Mouse (Mus musculus): ENCODE measurements at regions not wholly inside any gene's neighbourhood (a gene's known extent, or its start where the extent isn't known, plus 50 kb on each side); places are given as distances from the start of the nearest gene placed in this dataset.
A peak's percentile ranks its signal among the peaks of the same experiment; 100 is the strongest.

DNA sequence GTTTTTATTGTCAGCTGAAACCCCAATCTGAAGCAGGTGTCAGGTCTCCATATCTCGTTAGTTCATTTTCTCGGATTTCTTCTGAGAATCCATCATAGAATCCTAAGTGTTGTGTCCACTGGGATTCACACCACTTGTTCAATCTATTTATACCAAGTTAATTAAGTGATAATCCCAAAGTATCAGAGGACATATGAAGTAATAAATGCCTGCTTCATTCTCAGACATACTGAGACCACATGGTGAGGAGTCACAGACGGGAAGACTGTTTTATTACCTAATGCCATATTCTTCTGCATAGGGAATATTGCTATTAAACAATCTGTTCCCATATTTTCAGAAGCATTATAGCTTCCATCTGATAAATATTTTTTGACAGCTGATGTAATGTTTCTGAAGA, 863.5 kb downstream of the Pdha2 start:
- WGBS: 74% methylated on average over 3 of the region's 3 CpGs
- no peak for ATAC-seq (replicated peaks; ENCODE audit: extremely low read depth, insufficient read depth, low FRiP score)
- H3K36me3 ChIP-seq (ENCODE audit: control insufficient read depth, insufficient read depth): no peaks in the 10 kb centered on the region
- H3K4me3 ChIP-seq (ENCODE audit: low read length): no peak overlapping the region
- no peaks in the 10 kb centered on the region for H3K9me3 ChIP-seq (replicated peaks; ENCODE audit: control insufficient read depth, low read length)
- H3K4me2 ChIP-seq (ENCODE audit: low read depth, low read length): no peak overlapping the region
- H3K9ac ChIP-seq (ENCODE audit: low read length): no peak overlapping the region
- no peaks in the 10 kb centered on the region for H3K27me3 ChIP-seq (ENCODE audit: control insufficient read depth, insufficient read depth, low read length)
- no peak overlapping the region for H3K27ac ChIP-seq (ENCODE audit: low read length)
- no peaks in the 10 kb centered on the region for H3K4me1 ChIP-seq (ENCODE audit: control insufficient read depth, insufficient read depth, low read length)

DNA sequence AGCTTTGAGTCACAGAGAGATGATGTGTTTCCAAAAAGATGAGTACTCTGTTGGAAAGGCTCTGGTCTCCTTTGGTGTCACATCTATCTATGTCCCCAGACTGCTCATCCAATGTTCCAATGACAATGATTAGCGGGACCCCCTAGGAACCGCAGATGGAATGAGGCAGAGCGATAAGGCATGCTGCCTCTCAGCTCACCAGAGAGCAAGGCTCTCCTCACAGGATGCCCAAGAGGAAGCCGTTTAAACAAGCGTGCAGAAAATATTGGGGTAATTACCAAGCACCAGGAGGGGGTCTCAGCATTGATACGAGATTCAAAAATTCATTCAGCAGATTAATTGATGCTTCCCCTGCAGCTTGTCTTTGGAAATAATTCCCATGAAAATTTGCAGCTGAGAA, 871.5 kb downstream of the Pdha2 start:
- Histone ChIP-seq H3K9me3 (replicated peaks; ENCODE audit: control insufficient read depth, low read length) (no peaks in the 10 kb centered on the region), H3K4me2 (ENCODE audit: low read depth, low read length) (no peak overlapping the region), H3K4me3 (ENCODE audit: low read length) (no peak overlapping the region), H3K27ac (ENCODE audit: low read length) (no peak overlapping the region), H3K36me3 (ENCODE audit: control insufficient read depth, insufficient read depth) (no peaks in the 10 kb centered on the region), H3K27me3 (ENCODE audit: control insufficient read depth, insufficient read depth, low read length) (no peaks in the 10 kb centered on the region), H3K4me1 (ENCODE audit: control insufficient read depth, insufficient read depth, low read length) (no peaks in the 10 kb centered on the region), H3K9ac (ENCODE audit: low read length) (no peak overlapping the region)
- 79% methylated on average over 6 of the region's 6 CpGs for WGBS
- ATAC-seq (replicated peaks; ENCODE audit: extremely low read depth, insufficient read depth, low FRiP score): no peak

DNA sequence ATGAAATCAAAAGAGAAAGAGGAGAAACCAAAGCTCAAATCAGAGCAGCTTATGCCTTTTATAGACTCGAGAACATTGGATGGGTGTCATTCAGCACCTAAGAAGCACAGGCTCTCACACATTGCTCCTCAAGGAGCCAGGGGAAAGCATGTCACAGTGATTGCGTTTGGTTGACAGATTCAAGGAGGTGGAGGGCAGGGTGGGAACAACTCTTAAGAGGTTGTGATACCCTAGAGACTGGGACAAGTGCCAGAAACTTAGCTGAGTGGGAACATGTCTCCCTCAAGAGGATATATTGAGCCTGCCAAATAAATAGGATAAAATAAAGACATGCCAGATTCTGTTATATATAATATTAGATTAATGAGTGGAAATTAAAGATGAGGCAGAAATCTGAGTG, 898.4 kb downstream of the Pdha2 start:
- no peak overlapping the region for H3K9ac ChIP-seq (ENCODE audit: low read length)
- H3K36me3 ChIP-seq (ENCODE audit: control insufficient read depth, insufficient read depth): no peaks in the 10 kb centered on the region
- no peak overlapping the region for H3K4me3 ChIP-seq (ENCODE audit: low read length)
- H3K4me1 ChIP-seq (ENCODE audit: control insufficient read depth, insufficient read depth, low read length): peaks cover 4% of the 10 kb centered on the region
- no peaks in the 10 kb centered on the region for H3K9me3 ChIP-seq (replicated peaks; ENCODE audit: control insufficient read depth, low read length)
- ATAC-seq (replicated peaks; ENCODE audit: extremely low read depth, insufficient read depth, low FRiP score): peak; percentile 77
- 19% methylated on average over 2 of the region's 2 CpGs for WGBS
- no peak overlapping the region for H3K27ac ChIP-seq (ENCODE audit: low read length)
- H3K4me2 ChIP-seq (ENCODE audit: low read depth, low read length): peak overlapping the region; percentile 8; the same call in 1 of the 2 replicates
- peaks cover 2% of the 10 kb centered on the region; the same call in 1 of the 2 replicates for H3K27me3 ChIP-seq (ENCODE audit: control insufficient read depth, insufficient read depth, low read length)

DNA sequence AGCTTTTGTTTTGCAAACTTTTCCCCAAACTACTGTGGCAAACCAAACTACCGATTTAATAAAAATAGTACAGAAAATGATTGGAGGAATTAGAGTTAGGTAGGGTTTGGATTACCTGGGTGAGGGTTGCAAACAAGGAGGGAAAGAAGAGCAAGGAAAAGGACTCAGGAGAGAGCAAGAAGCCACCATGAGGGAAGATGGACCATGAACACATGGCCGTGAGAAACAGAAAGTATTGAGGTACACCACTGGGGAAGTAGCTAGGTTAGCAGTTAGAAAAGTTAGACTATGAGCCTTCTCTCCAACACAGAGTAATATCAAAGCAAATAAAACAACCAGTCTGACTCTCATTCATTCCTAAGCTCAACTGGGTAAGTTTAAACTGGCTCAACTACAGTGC, 912.8 kb downstream of the Pdha2 start:
- ATAC-seq (replicated peaks; ENCODE audit: extremely low read depth, insufficient read depth, low FRiP score): no peak
- 80% methylated on average over 2 of the region's 2 CpGs for WGBS

More for the DNA sequence above, 912.8 kb downstream of the Pdha2 start:
- no peaks in the 10 kb centered on the region for H3K27me3 ChIP-seq (ENCODE audit: control insufficient read depth, insufficient read depth, low read length)
- no peaks in the 10 kb centered on the region for H3K36me3 ChIP-seq (ENCODE audit: control insufficient read depth, insufficient read depth)
- peaks cover 3% of the 10 kb centered on the region; the same call in 1 of the 2 replicates for H3K9me3 ChIP-seq (replicated peaks; ENCODE audit: control insufficient read depth, low read length)
- H3K27ac ChIP-seq (ENCODE audit: low read length): no peak overlapping the region
- no peak overlapping the region for H3K4me2 ChIP-seq (ENCODE audit: low read depth, low read length)
- no peaks in the 10 kb centered on the region for H3K4me1 ChIP-seq (ENCODE audit: control insufficient read depth, insufficient read depth, low read length)
- no peak overlapping the region for H3K4me3 ChIP-seq (ENCODE audit: low read length)
- no peak overlapping the region for H3K9ac ChIP-seq (ENCODE audit: low read length)

All from heart, embryonic 16.5 days (tissue).